Mouse (Mus musculus) liver, postnatal 0 days (tissue): ENCODE data around the gene Zfp618. TPM values are rescaled to one million over a fixed set of nuclear protein-coding genes. Genes with fewer than 3 reads are reported as not detected.
A peak's percentile ranks its signal among the peaks of the same experiment; 100 is the strongest.

Experiments
- ATAC-seq: fragments of 200-750 bp; cut with Nextera tagmentation; 2 replicates; pipeline ENCODE4 v1.8.0; 2017; ENCODE audit warnings: mild to moderate bottlenecking, moderate library complexity
- DNase-seq: peaks from one replicate; pipeline ENCODE4 v3.0.0-alpha.2; 2016
- H3K27ac ChIP-seq: fragments of 300-500 bp; sonication (generic); 2 replicates; pipeline ENCODE4 v1.5.1; 2014; ENCODE audit warnings: antibody characterized with exemption, moderate library complexity, mild to moderate bottlenecking, low read depth
- H3K27me3 ChIP-seq: fragments of 300-500 bp; sonication (generic); 2 replicates; pipeline ENCODE4 v1.6.1; 2014; ENCODE audit warnings: low read length, control low read depth, mixed read lengths; ENCODE audit not compliant: insufficient read depth
- H3K36me3 ChIP-seq: fragments of 300-500 bp; sonication (generic); replicated peaks from 2 replicates; pipeline ENCODE4 v1.6.1; 2014; ENCODE audit warnings: mild to moderate bottlenecking, control low read depth, low read length, moderate library complexity, mixed read lengths; ENCODE audit not compliant: insufficient read depth
- H3K4me1 ChIP-seq: fragments of 300-500 bp; sonication (generic); 2 replicates; pipeline ENCODE4 v1.6.1; 2014; ENCODE audit warnings: antibody characterized with exemption, mild to moderate bottlenecking, control low read depth; ENCODE audit not compliant: insufficient read depth
- H3K4me2 ChIP-seq: fragments of 300-500 bp; sonication (generic); 2 replicates; pipeline ENCODE4 v1.6.1; 2014; ENCODE audit warnings: low read depth, mild to moderate bottlenecking, low read length, moderate library complexity, mixed read lengths
- H3K4me3 ChIP-seq: fragments of 300-500 bp; sonication (generic); 2 replicates; pipeline ENCODE4 v1.5.1; 2014; ENCODE audit warnings: low read depth, low read length
- H3K9ac ChIP-seq: fragments of 300-500 bp; sonication (generic); replicated peaks from 2 replicates; pipeline ENCODE4 v1.6.1; 2014; ENCODE audit warnings: mild to moderate bottlenecking, moderate library complexity
- H3K9me3 ChIP-seq: fragments of 300-500 bp; sonication (generic); 2 replicates; pipeline ENCODE4 v1.6.1; 2016; ENCODE audit warnings: mild to moderate bottlenecking, control low read depth, low read length, mixed read lengths
- CTCF ChIP-seq: sonication (generic); IDR thresholded peaks from 2 replicates; pipeline ENCODE4 v1.5.1; 2016; ENCODE audit warnings: antibody characterized with exemption, low read depth
- EP300 ChIP-seq: IDR thresholded peaks from 2 replicates; pipeline ENCODE4 v1.6.1; 2016; ENCODE audit warnings: antibody characterized with exemption, low read depth, mild to moderate bottlenecking
- WGBS: fragments of 180-500 bp; shearing (Covaris S2); extraction: QIAGEN DNeasy Blood & Tissue Kit; methylation state at CpG from one replicate; pipeline ENCODE4 v1.1.7; 2014; ENCODE audit not compliant: insufficient replicate concordance; 5-methylcytosine and 5-hydroxymethylcytosine counted together
- polyA plus RNA-seq: library from polyadenylated mRNA; unstranded; fragments of >200 nt; fragmentation: Nextera tagmentation; extraction: Ambion mirVana; gene quantifications from 2 replicates; pipeline ENCODE4 v1.2.1, GENCODE M21; 2015

Gene Zfp618
- polyA plus RNA-seq, 1 experiment from 2014 or later, result 4.5 TPM

DNA sequence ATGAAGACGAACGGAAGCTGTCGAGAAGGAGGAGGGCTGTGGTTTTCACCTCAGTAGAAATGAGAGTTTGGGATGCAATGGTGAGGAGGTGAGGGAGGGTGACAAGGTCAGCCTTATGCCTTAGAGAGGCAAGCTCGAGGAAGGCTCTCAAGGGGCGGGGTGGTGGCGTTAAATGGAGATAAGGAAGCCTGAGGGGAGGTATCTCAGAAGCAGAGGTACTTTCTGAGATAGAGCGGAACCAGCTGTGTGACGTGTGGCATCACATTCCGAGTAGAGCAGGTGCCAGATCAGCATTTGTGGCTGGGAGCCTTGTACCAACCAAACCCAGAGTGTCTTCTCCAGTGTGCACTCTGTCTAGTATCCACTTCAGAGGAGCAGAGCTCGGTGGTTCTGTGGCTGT is 73.6 kb downstream of the Zfp618 start:
- no peaks in the 10 kb centered on the region for H3K27me3 ChIP-seq
- no peaks in the 10 kb centered on the region for H3K9me3 ChIP-seq
- no peaks in the 10 kb centered on the region; the same call in 1 of the 2 replicates for H3K36me3 ChIP-seq
- DNase-seq (no peak), ATAC-seq (no peak)
- no peak overlapping the region for H3K4me2 ChIP-seq
- peaks cover 6% of the 10 kb centered on the region; the same call in 1 of the 2 replicates for H3K4me1 ChIP-seq
- H3K4me3 ChIP-seq, result no peak overlapping the region
- TF ChIP-seq CTCF, result no peak
- WGBS, result 71% methylated on average over 10 of the region's 10 CpGs
- H3K27ac ChIP-seq, result no peak overlapping the region
- H3K9ac ChIP-seq, result no peak overlapping the region

DNA sequence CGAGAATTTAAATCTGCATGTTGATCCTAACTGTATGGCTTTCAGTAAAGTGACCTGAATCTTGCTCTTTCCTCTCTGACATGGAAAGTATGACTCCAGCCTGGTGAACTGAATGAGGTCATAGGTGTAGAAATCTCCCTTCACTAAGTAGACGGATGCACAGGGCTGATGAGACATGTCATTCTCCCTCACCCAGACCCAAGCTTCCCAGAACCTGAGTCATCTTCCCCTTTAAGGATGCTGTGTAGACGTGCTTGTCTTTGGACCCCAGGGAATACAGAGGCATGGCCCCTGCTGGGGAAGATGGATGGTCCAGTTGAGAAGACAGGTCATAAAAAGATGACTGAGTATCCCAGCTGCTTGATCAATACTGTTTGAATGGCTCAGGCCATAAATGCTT is 83.2 kb downstream of the Zfp618 start:
- no peak for ATAC-seq
- Histone ChIP-seq H3K4me1 (peaks cover 28% of the 10 kb centered on the region), H3K36me3 (no peaks in the 10 kb centered on the region), H3K27me3 (no peaks in the 10 kb centered on the region), H3K4me2 (no peak overlapping the region), H3K27ac (no peak overlapping the region), H3K4me3 (no peak overlapping the region), H3K9ac (no peak overlapping the region), H3K9me3 (no peaks in the 10 kb centered on the region)
- DNase-seq, result no peak
- TF ChIP-seq CTCF (no peak), EP300 (no peak)
- WGBS, result 71% methylated on average over 3 of the region's 3 CpGs

- TF ChIP-seq CTCF (no peak), EP300 (no peak)
- Histone ChIP-seq H3K9ac (no peak overlapping the region), H3K9me3 (no peaks in the 10 kb centered on the region), H3K4me3 (no peak overlapping the region), H3K27ac (0 out of 2 replicates have a peak overlapping the region, but pooled peaks have one; percentile 44), H3K36me3 (no peaks in the 10 kb centered on the region), H3K4me1 (peaks cover 28% of the 10 kb centered on the region), H3K27me3 (no peaks in the 10 kb centered on the region), H3K4me2 (no peak overlapping the region)
- no peak for ATAC-seq
- DNase-seq, result no peak
Measured at GRCm38 (mm10) chr4:63049596-63050318, 84.4 kb downstream of the Zfp618 start.

DNA sequence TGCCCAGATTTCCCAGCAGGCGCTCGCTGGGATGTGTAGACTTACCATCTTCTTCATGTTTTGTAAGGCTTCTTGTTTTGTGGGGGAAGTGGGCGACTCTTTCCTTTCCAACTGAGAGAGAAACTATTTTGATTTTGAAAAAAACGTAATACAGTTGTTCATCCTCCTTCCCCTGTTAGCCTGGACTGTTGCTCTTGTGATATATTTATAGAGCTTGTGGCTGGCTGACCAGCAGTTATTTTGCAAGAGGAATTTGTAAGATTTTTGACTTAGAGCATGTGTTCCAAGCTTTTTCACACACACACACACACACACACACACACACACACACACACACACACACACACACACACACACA is 84.9 kb downstream of the Zfp618 start:
- WGBS, result 35% methylated on average over 4 of the region's 4 CpGs
- TF ChIP-seq EP300, result no peak
- TF ChIP-seq CTCF, result no peak
- Histone ChIP-seq H3K36me3 (no peaks in the 10 kb centered on the region), H3K4me2 (no peak overlapping the region), H3K9me3 (no peaks in the 10 kb centered on the region), H3K9ac (no peak overlapping the region), H3K27me3 (no peaks in the 10 kb centered on the region), H3K27ac (no peak overlapping the region), H3K4me1 (peaks cover 28% of the 10 kb centered on the region), H3K4me3 (no peak overlapping the region)
- no peak for DNase-seq
- ATAC-seq, result no peak

GRCm38 (mm10) chr4:63050949-63051348 is 85.6 kb downstream of the Zfp618 start:
- H3K27me3 ChIP-seq, result no peaks in the 10 kb centered on the region
- no peak overlapping the region for H3K9ac ChIP-seq
- no peaks in the 10 kb centered on the region for H3K36me3 ChIP-seq
- no peak for ATAC-seq
- peaks cover 28% of the 10 kb centered on the region for H3K4me1 ChIP-seq
- H3K4me2 ChIP-seq, result no peak overlapping the region
- no peaks in the 10 kb centered on the region for H3K9me3 ChIP-seq
- 54% methylated on average over 4 of the region's 4 CpGs for WGBS
- TF ChIP-seq EP300 (no peak), CTCF (no peak)
- H3K27ac ChIP-seq, result no peak overlapping the region
- no peak for DNase-seq
- no peak overlapping the region for H3K4me3 ChIP-seq

GRCm38 (mm10) chr4:63051940-63052661 is 86.7 kb downstream of the Zfp618 start:
- no peaks in the 10 kb centered on the region for H3K9me3 ChIP-seq
- no peak overlapping the region for H3K4me2 ChIP-seq
- ATAC-seq (peak; percentile 67), DNase-seq (no peak)
- peaks cover 34% of the 10 kb centered on the region for H3K4me1 ChIP-seq
- TF ChIP-seq EP300 (no peak), CTCF (no peak)
- H3K27ac ChIP-seq, result peak overlapping the region; percentile 11
- no peak overlapping the region for H3K4me3 ChIP-seq
- H3K27me3 ChIP-seq, result no peaks in the 10 kb centered on the region
- H3K36me3 ChIP-seq, result no peaks in the 10 kb centered on the region
- no peak overlapping the region for H3K9ac ChIP-seq
- WGBS, result 37% methylated on average over 7 of the region's 7 CpGs
